Mouse (Mus musculus) kidney, embryonic 14.5 days (tissue): ENCODE results near the gene Shq1. TPM values are rescaled to one million over a fixed set of nuclear protein-coding genes. Genes with fewer than 3 reads are reported as not detected.

Experiments
- ATAC-seq: fragments of 200-750 bp; cut with Nextera tagmentation; 2 replicates; pipeline ENCODE4 v1.8.0; 2017; ENCODE audit warnings: moderate number of reproducible peaks, mild to moderate bottlenecking, moderate TSS enrichment, moderate library complexity; ENCODE audit not compliant: low FRiP score, low TSS enrichment
- H3K27ac ChIP-seq: fragments of 300-500 bp; sonication (generic); 2 replicates; pipeline ENCODE4 v1.5.1; 2014; ENCODE audit warnings: low read depth, mild to moderate bottlenecking, low read length, moderate library complexity, mixed read lengths
- H3K27me3 ChIP-seq: fragments of 300-500 bp; sonication (generic); 2 replicates; pipeline ENCODE4 v1.6.1; 2014; ENCODE audit warnings: mild to moderate bottlenecking, low read length; ENCODE audit not compliant: control insufficient read depth, insufficient read depth
- H3K36me3 ChIP-seq: fragments of 300-500 bp; sonication (generic); 2 replicates; pipeline ENCODE4 v1.6.1; 2014; ENCODE audit warnings: low read length, mixed read lengths; ENCODE audit not compliant: control insufficient read depth, insufficient read depth
- H3K4me1 ChIP-seq: fragments of 300-500 bp; sonication (generic); 2 replicates; pipeline ENCODE4 v1.6.1; 2014; ENCODE audit warnings: low read length, mixed read lengths; ENCODE audit not compliant: control insufficient read depth, insufficient read depth
- H3K4me2 ChIP-seq: fragments of 300-500 bp; sonication (generic); replicated peaks from 2 replicates; pipeline ENCODE4 v1.6.1; 2014; ENCODE audit warnings: low read depth, mild to moderate bottlenecking, low read length
- H3K4me3 ChIP-seq: fragments of 300-500 bp; sonication (generic); 2 replicates; pipeline ENCODE4 v1.5.1; 2014; ENCODE audit warnings: mild to moderate bottlenecking, low read length
- H3K9ac ChIP-seq: fragments of 300-500 bp; sonication (generic); 2 replicates; pipeline ENCODE4 v1.6.1; 2014; ENCODE audit warnings: low read depth, mild to moderate bottlenecking, low read length, moderate library complexity
- H3K9me3 ChIP-seq: fragments of 300-500 bp; sonication (generic); 2 replicates; pipeline ENCODE4 v1.6.1; 2016; ENCODE audit warnings: low read length; ENCODE audit not compliant: control insufficient read depth
- WGBS: fragments of 180-500 bp; shearing (Covaris S2); extraction: QIAGEN DNeasy Blood & Tissue Kit; methylation state at CpG from one replicate; pipeline ENCODE4 v1.1.7; 2014; 5-methylcytosine and 5-hydroxymethylcytosine counted together
- polyA plus RNA-seq: library from polyadenylated mRNA; unstranded; fragments of >200 nt; fragmentation: Nextera tagmentation; extraction: Ambion mirVana; gene quantifications from 2 replicates; pipeline ENCODE4 v1.2.1, GENCODE M21; 2014

Shq1 gene
- polyA plus RNA-seq, 1 experiment from 2014 or later = 20.1 TPM

- no peaks in the 10 kb centered on the region for H3K27me3 ChIP-seq
- H3K4me1 ChIP-seq = peaks cover 9% of the 10 kb centered on the region
- no peak overlapping the region for H3K9ac ChIP-seq
- no peak overlapping the region for H3K4me2 ChIP-seq
- H3K4me3 ChIP-seq = no peak overlapping the region
- no peaks in the 10 kb centered on the region for H3K9me3 ChIP-seq
- no peaks in the 10 kb centered on the region for H3K36me3 ChIP-seq
- ATAC-seq = no peak
- no peak overlapping the region for H3K27ac ChIP-seq
- WGBS = 84% methylated on average over 1 of the region's 1 CpGs
Measured at GRCm38 (mm10) chr6:100708248-100708647, 37.3 kb upstream of the Shq1 start.

GRCm38 (mm10) chr6:100707557-100707956 is 36.6 kb upstream of the Shq1 start:
- ATAC-seq = no peak
- Histone ChIP-seq H3K27ac (no peak overlapping the region), H3K36me3 (no peaks in the 10 kb centered on the region), H3K4me2 (no peak overlapping the region), H3K9ac (no peak overlapping the region), H3K27me3 (no peaks in the 10 kb centered on the region), H3K4me1 (peaks cover 9% of the 10 kb centered on the region), H3K4me3 (no peak overlapping the region), H3K9me3 (no peaks in the 10 kb centered on the region)
- 50% methylated on average over 7 of the region's 7 CpGs for WGBS

DNA sequence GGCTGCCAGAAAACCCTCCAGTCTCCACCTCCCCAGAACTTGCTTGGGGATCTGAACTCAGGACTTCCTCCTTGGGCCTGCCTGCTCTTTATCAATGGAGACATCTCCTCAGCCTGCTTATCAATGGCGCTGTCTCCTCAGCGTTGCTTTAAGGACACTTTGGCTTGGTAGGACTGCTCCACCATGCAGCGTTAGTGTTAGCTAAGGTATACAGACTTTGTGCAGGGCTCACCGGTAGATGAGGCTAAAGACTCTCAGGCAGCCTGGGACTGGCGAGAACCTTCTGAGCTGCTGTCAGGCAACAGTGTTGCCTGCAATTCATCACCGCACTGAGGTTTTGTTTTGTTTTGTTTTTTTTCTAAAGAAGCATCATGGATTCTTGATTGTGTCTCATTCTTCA is 35.9 kb upstream of the Shq1 start:
- Histone ChIP-seq H3K9me3 (no peaks in the 10 kb centered on the region), H3K4me2 (no peak overlapping the region), H3K36me3 (no peaks in the 10 kb centered on the region), H3K27ac (no peak overlapping the region), H3K4me1 (peaks cover 9% of the 10 kb centered on the region), H3K9ac (no peak overlapping the region), H3K27me3 (no peaks in the 10 kb centered on the region), H3K4me3 (no peak overlapping the region)
- WGBS = 73% methylated on average over 6 of the region's 6 CpGs
- no peak for ATAC-seq

DNA sequence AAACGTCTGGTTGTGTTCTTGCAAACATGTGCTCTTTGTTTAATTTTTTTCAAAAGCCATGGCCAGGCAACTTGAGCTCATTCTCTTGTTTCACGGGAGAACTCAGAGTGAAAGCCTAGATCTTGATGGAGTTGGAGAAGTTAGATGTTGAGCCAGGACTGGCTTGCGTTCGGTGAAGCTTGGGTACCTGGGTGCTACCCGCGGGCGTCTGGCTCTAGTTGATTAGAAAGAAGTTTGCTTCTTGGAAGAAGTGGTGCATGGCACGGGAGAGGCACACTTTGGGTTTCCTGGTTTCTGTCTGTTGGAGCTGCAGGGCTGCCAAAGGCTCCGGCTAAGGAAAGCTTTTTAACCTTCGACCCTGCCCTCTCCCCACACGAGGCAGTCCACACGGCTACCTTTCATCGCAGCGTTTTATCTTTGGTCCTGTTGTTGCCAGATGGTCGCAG is 34.4 kb upstream of the Shq1 start:
- Histone ChIP-seq H3K9me3 (no peaks in the 10 kb centered on the region), H3K4me2 (peak overlapping the region; percentile 81), H3K27ac (0 out of 2 replicates have a peak overlapping the region, but pooled peaks have one; percentile 12), H3K9ac (peak overlapping the region; percentile 79), H3K27me3 (no peaks in the 10 kb centered on the region), H3K4me1 (peaks cover 9% of the 10 kb centered on the region), H3K36me3 (no peaks in the 10 kb centered on the region), H3K4me3 (peak overlapping the region; percentile 67)
- under 1% methylated on average over 15 of the region's 15 CpGs for WGBS
- 0 out of 2 replicates have a peak, but pooled peaks have one; percentile 0 for ATAC-seq

GRCm38 (mm10) chr6:100704574-100705365 is 33.8 kb upstream of the Shq1 start, which contains the start of gene Gxylt2:
Gene Gxylt2, plus strand, starts transcription at chr6:100704734.
- H3K27me3 ChIP-seq = no peaks in the 10 kb centered on the region
- H3K36me3 ChIP-seq = no peaks in the 10 kb centered on the region
- peak within 1 kb of the TSS; percentile 81 for H3K4me2 ChIP-seq
- peaks cover 9% of the 10 kb centered on the region for H3K4me1 ChIP-seq
- H3K9me3 ChIP-seq = no peaks in the 10 kb centered on the region
- peak within 1 kb of the TSS; percentile 67 for H3K4me3 ChIP-seq
- ATAC-seq = peak; percentile 94
- H3K27ac ChIP-seq = peak within 1 kb of the TSS; percentile 64
- WGBS = under 1% methylated on average over 63 of the region's 77 CpGs
- H3K9ac ChIP-seq = peak within 1 kb of the TSS; percentile 79

- H3K4me3 ChIP-seq = peak overlapping the region; percentile 67
- H3K9ac ChIP-seq = peak overlapping the region; percentile 79; the same call in 1 of the 2 replicates
- H3K9me3 ChIP-seq = no peaks in the 10 kb centered on the region
- peak overlapping the region; percentile 81 for H3K4me2 ChIP-seq
- no peaks in the 10 kb centered on the region for H3K27me3 ChIP-seq
- H3K27ac ChIP-seq = no peak overlapping the region
- H3K4me1 ChIP-seq = peaks cover 7% of the 10 kb centered on the region
- H3K36me3 ChIP-seq = no peaks in the 10 kb centered on the region
- 31% methylated on average over 8 of the region's 8 CpGs for WGBS
- ATAC-seq = peak; percentile 15; the same call in 1 of the 2 replicates
Measured at GRCm38 (mm10) chr6:100704197-100704573, 33.2 kb upstream of the Shq1 start.

DNA sequence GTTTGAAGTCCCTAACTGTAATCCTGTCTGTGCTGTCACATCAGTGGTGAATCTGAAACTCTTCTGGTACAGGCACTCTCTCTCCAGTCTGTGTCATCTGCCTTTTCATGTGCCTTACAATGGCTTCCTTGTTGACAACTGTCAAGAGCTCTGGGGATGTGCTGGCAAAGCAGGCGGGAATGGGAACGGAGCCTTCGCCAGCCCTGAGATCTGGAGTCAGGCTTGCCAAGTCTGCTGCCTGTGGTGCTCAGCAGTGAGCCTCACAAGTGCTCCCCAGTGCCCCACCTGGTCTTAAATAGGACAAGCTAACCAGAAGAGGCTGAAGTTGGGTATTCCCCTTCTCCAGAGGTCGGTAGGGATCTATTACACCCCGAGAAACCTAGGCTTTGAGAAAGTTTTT is 29.8 kb upstream of the Shq1 start:
- no peaks in the 10 kb centered on the region for H3K36me3 ChIP-seq
- H3K27ac ChIP-seq = no peak overlapping the region
- H3K9me3 ChIP-seq = no peaks in the 10 kb centered on the region
- no peak overlapping the region for H3K4me3 ChIP-seq
- H3K9ac ChIP-seq = no peak overlapping the region
- no peak for ATAC-seq
- no peaks in the 10 kb centered on the region for H3K27me3 ChIP-seq
- H3K4me1 ChIP-seq = peaks cover 4% of the 10 kb centered on the region; the same call in 1 of the 2 replicates
- no peak overlapping the region for H3K4me2 ChIP-seq
- 79% methylated on average over 5 of the region's 5 CpGs for WGBS

GRCm38 (mm10) chr6:100699986-100700385 is 29.0 kb upstream of the Shq1 start:
- no peak overlapping the region for H3K9ac ChIP-seq
- H3K27me3 ChIP-seq = no peaks in the 10 kb centered on the region
- 76% methylated on average over 5 of the region's 5 CpGs for WGBS
- H3K9me3 ChIP-seq = no peaks in the 10 kb centered on the region
- no peak overlapping the region for H3K27ac ChIP-seq
- peaks cover 4% of the 10 kb centered on the region; the same call in 1 of the 2 replicates for H3K4me1 ChIP-seq
- H3K4me2 ChIP-seq = no peak overlapping the region
- ATAC-seq = no peak
- H3K4me3 ChIP-seq = no peak overlapping the region
- H3K36me3 ChIP-seq = no peaks in the 10 kb centered on the region

DNA sequence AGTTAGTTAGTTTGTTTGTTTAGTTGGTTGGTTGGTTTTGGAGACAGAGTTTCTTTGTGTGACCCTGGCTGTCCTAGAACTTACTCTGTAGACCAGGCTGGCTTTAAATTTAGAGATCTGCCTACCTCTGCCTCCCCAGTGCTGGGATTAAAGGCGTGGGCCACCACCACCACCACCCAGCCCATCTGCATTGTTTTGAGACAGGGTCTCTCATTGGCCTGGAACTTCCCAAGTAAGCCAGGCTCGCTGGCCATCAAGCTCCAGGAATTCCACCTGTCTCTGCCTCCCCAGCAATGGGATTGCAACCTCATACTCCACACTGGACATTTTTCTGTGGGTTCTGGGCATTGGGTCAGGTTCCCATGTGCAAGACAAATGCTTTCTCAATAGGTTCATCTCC is 15.4 kb upstream of the Shq1 start:
- ATAC-seq = no peak
- no peak overlapping the region for H3K9ac ChIP-seq
- 75% methylated on average over 2 of the region's 2 CpGs for WGBS
- H3K4me3 ChIP-seq = no peak overlapping the region
- no peak overlapping the region for H3K4me2 ChIP-seq
- H3K27me3 ChIP-seq = no peaks in the 10 kb centered on the region; the same call in 1 of the 2 replicates
- no peaks in the 10 kb centered on the region for H3K9me3 ChIP-seq
- no peaks in the 10 kb centered on the region for H3K4me1 ChIP-seq
- no peaks in the 10 kb centered on the region for H3K36me3 ChIP-seq
- no peak overlapping the region for H3K27ac ChIP-seq
